Mouse (Mus musculus) right cerebral cortex, adult 2 months (tissue): ENCODE data around the gene Muc4.

Experiments
- DNase-seq, 2 experiments: peaks; one replicate each; pipeline ENCODE4 v3.0.0; 2021 to 2022; ENCODE audit warnings: low spot score in 2 of 2

Muc4 gene

GRCm38 (mm10) chr16:32735586-32735985 lies at the start of gene Muc4:
TSS of gene Muc4 (plus strand) at chr16:32735886.
- DNase-seq, result no peak

DNA sequence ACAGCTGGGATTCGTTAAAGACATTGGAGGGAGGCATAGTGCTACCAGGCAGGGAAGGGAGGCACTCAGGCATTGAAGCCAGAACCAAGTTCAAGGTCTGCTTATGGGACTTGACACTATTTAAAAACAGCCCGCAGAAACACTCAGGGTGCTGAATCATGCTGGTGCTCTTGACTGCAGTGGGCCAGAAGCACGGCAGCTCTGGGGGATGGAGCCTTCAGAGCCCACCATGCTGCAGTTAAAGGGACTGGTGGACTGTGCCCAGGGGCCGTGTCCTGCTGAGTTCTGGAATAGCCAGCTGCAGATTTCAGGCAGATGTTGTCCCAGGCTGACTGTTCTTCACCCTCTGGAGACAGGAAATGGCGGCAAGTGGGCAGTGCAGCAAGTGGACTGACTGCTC lies 49.7 kb upstream of the Muc4 start:
- DNase-seq, result no peak

DNA sequence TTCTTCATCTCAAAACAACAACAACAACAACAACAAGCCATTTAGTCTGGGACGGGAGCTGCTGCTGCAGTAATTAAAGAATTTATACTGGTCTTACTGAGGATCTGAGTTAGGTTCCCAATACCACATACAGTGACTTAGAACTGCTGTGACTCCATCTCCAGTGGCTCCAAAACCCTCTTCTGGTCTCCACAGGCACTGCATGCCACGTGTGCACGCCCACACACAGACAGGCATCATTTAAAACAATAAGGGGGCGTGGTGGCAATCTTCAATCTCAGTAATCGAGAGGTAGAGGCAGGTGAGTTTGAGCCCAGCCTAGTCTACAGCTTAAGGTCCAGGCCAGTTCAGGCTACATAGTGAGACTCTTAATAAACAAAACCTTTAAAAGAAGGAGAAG lies 48.5 kb upstream of the Muc4 start:
- DNase-seq, result no peak

GRCm38 (mm10) chr16:32688770-32689169 lies 46.9 kb upstream of the Muc4 start:
- no peak for DNase-seq

- peak; percentile 68 to 80 for DNase-seq
Observed at GRCm38 (mm10) chr16:32689501-32689900, 46.2 kb upstream of the Muc4 start.

- no peak for DNase-seq
Observed at GRCm38 (mm10) chr16:32696841-32697464, 38.7 kb upstream of the Muc4 start.

- DNase-seq, result no peak
Observed at GRCm38 (mm10) chr16:32697665-32698446, 37.8 kb upstream of the Muc4 start.

- no peak for DNase-seq
Observed at GRCm38 (mm10) chr16:32698550-32698949, 37.1 kb upstream of the Muc4 start.

- no peak for DNase-seq
Observed at GRCm38 (mm10) chr16:32703312-32703912, 32.3 kb upstream of the Muc4 start.

DNA sequence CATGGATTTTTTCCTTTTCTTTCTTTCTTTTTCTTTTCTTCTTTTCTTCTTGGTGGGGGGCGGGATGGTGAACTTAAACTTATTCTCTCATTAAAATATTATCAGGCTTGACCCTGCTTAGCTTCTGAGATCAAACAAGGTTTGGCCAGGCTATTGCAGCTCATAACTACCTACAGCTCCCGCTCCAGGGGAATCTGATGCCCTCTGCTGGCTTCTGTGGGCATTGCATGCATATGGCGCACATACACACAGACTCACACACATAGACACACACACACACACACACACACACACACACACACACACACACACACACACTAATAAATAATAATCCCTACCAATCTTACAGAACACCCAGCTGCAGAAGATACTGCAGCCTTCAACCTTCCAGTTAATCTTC lies 30.1 kb upstream of the Muc4 start:
- no peak for DNase-seq

DNA sequence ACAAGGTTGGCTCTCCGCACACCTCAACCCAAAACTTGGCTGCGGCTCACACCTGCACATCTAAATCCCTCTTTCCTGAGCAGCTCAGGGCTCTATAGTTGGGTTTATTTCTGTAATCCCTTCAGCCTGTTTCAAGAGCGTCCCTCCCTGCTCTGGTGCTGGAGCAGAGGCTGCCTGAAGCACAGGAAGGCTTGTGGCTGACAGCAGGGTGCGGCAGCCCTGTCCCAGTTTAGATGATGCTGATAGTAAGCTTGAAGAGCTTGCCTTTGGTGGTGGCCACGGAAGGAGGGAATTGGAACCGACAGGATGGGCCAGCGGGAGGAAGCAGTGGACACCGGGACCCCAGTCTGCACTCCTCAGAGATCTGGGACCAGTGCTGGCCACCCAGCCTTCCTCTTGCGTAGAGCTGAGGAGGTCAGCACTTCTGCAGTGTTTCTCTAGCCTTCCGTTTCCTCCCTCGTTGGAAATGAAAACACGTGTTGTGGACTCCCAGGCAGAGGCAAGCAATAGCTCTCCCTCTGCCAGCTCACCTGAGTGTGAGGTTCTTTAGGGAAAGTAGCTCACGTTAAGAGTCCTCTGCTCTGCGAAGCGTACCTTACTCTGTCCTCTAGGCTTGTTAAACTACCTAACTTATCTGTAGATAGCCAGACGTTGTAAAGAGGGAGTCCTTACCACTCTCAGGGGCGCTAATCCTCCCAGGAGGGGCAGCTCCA lies 28.4 kb upstream of the Muc4 start:
- DNase-seq, result no peak

- no peak for DNase-seq
Observed at GRCm38 (mm10) chr16:32707824-32708456, 27.7 kb upstream of the Muc4 start.

DNA sequence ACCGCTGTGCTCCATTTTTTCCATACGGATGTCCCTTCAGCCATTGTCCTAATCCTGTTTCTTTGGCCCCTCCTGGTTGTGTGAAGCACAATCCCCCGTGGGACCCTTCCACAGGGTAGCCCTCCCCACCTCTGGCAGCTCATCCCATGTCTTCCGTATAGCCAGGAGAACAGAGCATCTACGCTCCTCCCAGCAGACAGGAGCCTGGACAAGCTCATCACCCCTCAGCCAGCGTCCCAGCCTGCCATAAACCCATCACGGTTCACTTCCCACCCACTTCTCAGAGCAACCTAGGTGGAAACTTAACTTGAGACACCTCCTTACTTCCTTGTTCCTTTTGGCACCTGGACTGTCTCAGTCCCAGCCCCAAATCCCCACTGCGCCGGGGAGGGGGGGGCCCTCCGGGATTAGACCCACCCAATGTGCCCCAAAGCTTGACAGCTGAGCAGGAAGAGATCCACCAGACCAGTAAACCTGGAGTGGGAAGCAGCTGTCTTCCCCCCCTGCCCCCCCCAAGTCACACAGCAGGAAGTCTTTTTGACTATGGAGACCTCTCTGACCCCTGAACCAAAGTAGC lies 27.1 kb upstream of the Muc4 start:
- no peak for DNase-seq

DNA sequence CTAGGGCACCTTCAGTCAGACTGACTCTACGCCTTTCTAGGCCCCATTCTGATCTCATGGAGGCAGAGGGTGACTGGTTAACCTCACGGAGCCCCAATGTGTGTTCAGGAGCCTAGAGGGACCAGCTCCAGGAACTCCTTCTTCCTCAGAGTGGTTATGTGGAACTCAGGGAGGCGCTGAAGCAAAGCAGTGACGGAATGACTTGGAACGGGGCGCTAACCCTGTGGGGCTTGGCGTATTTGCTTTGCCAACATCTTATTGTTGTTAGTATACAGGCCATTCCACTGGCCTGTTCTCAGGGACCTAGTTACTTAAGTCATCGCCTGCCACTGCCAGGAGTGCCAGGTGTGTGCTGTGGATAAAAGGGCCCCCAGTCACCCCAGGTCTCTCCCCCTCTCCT lies 26.6 kb upstream of the Muc4 start:
- DNase-seq, result no peak

GRCm38 (mm10) chr16:32710426-32711070 lies 25.1 kb upstream of the Muc4 start:
- peak; percentile 13 to 21 for DNase-seq

GRCm38 (mm10) chr16:32712202-32712601 lies 23.5 kb upstream of the Muc4 start:
- no peak for DNase-seq

DNA sequence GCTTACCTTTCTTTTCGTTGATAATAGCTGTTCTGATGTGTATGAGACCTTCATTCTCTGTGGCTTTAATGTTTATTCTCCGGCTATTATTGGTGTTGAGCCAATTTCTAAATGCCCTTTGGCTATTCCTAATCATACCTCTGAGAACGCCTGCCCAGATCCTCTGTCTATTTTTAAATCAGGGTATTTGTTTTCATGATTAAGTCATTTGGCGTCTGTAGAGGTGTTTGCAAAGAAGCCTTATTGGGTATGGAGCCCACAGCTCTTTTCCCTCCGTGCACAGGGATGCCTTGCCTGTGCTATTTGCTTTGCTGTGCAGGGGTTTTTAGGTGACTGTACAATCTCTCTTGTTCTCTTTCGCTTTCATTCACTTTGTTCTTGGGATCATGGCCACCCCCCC lies 22.1 kb upstream of the Muc4 start:
- DNase-seq, result no peak

DNA sequence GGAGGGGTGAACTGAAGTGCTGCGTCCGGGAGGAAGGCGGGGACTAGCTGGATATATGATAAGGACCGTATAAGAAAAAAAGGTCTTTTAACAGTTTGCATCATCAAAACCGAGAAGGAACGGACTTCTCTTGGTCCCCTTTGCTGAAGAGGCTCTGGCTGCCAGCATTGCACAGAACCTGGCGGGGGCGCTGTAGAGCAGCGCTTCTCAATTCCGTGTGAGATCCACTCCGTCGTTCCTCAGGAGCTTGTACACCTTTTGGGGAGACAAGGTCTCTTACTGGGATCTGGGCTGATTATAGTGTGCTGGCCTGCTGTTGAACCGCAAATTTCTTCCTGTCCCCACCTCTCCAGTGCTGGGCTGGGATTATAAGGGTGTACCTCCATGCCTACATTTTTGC lies 20.3 kb upstream of the Muc4 start:
- DNase-seq, result no peak

DNA sequence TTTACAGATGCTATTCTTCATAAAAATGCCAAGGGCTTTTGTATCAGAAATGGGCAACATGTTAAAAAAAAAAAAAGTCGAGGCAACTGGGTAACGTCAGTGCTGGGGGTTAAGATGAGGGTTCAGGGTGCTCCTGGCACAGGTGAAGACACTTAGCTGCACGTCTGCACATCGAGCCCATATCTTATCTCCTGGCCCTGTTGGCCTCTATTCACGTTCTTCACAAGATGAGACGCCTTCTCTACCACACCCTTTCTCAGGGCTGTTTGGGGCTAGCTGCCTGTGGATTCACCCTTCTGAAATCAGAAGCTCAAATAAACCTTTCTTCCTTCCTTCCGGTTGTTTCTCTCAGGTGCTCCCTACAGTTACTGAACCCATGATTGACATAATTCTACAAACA lies 12.5 kb upstream of the Muc4 start:
- no peak for DNase-seq

DNA sequence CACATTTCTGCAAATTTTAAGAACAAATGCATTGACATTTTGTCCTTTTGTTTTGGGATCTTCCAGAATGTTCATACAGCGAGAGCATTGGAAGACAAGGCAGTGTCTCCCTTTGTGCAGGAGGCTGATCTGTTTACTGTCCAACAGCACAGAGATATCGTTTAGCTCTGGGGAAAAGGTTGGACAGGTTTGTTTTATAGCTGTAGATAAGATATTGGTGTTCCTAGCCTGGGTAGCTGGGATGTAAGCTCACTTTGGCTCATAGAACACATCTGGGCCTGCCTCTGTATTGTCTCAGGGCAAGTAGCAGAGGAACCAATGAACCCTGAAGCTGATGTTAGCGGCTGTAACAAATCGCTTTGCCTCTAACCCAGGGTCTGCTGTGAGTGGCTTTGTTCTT lies 11.9 kb upstream of the Muc4 start:
- no peak for DNase-seq

GRCm38 (mm10) chr16:32724259-32724658 lies 11.4 kb upstream of the Muc4 start:
- no peak for DNase-seq
